Comparison of ENCODE assay signal across 10 mouse cellular contexts in the genomic region with DNA sequence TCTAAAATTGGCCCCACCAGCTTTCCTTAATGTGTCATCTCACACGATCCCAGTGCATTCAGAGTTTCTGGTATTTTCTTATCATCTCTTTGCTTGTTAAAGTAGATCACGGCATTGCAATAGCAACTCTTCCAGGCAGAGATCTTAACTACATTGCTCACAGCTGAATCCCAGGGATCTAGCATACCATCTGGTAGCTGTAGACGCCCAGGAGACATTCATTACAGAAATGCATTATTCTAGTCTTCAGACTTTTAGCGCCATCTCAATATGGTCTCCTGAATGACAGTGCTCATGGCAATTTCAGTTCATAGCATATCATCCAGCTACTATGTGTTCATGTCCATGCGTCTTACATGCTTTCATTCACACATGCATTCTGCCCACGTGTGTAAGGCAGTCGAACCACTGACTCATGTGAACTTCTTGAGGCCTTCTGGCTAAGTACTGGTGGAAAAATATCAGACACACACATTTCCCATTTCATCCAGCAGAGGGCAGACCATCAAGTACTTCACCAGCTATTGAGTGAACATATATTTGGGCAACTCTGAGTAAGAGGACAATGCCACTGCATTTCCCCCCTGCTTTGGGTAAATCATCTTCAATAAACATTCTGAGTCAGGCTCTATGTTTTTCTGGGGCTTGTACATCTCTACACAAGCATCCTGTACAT.
DNase-seq lines count a peak whose midpoint lies in the region; ATAC-seq and TF ChIP-seq lines count a peak whose summit lies in the region.
"Had no signal": no experiment of that assay in that cellular context is flagged by ENCODE, and none has a peak within 500 bp of the region (broad histone marks: within the 10 kb centered on the region; RNA-seq: fewer than 3 reads in every experiment).

No protein-coding gene starts in this region.

- intact Hi-C loops in left cerebral cortex, adult 2 months (cut with DNase I): loop anchor here (1.0 to 10.0 kb wide), 4 partner anchors 77 to 585 kb away; no protein-coding TSS in a partner anchor

- no peak overlapping the region for H3K9ac ChIP-seq in forebrain, embryonic 11.5 days (ENCODE audit: low read length)
- H3K9ac ChIP-seq in neural tube, embryonic 11.5 days (ENCODE audit: low read length): no peak overlapping the region
- H3K9ac ChIP-seq: heart, embryonic 13.5 days; stomach, embryonic 15.5 days had no signal

- 69% methylated on average over 7 of the region's 7 CpGs for WGBS in forebrain, embryonic 11.5 days
- 71% methylated on average over 7 of the region's 7 CpGs for WGBS in neural tube, embryonic 11.5 days

- DNase-seq in ovary, postnatal 14 days (ENCODE audit: low spot score): peak; percentile 78
- DNase-seq in ovary, adult 18-20 months (ENCODE audit: low spot score): no peak
- DNase-seq in adrenal gland, postnatal 4 days (ENCODE audit: low spot score in 2 of 2): peak; percentile 33 to 49
- DNase-seq in forebrain, embryonic 11.5 days (ENCODE audit: low spot score): peak; percentile 80
- DNase-seq in heart, postnatal 4 days: peak; percentile 86
- DNase-seq in left cerebral cortex, adult 2 months (ENCODE audit: extremely low spot score in 1 of 2, low spot score in 2 of 2): peak; percentile 75
- peak; percentile 60 for DNase-seq in neural tube, embryonic 11.5 days (ENCODE audit: low spot score)
- DNase-seq in thymus, postnatal 4 days: peak; percentile 78

- no peaks in the 10 kb centered on the region for H3K36me3 ChIP-seq in forebrain, embryonic 11.5 days (ENCODE audit: control insufficient read depth, insufficient read depth, low read length)
- no peaks in the 10 kb centered on the region for H3K36me3 ChIP-seq in neural tube, embryonic 11.5 days (ENCODE audit: control insufficient read depth, insufficient read depth, low read length)
- H3K36me3 ChIP-seq: heart, embryonic 13.5 days; stomach, embryonic 15.5 days had no signal

- no peak overlapping the region for H3K4me3 ChIP-seq in forebrain, embryonic 11.5 days (ENCODE audit: low read depth, low read length)
- no peak overlapping the region for H3K4me3 ChIP-seq in left cerebral cortex, adult 2 months
- H3K4me3 ChIP-seq in neural tube, embryonic 11.5 days (ENCODE audit: low read depth, low read length): no peak overlapping the region
- H3K4me3 ChIP-seq: heart, embryonic 13.5 days; stomach, embryonic 15.5 days had no signal

- peak; percentile 86 for TF ChIP-seq CTCF in left cerebral cortex, adult 2 months (IDR thresholded peaks at IDR 0.05)

- no peaks in the 10 kb centered on the region for H3K4me1 ChIP-seq in forebrain, embryonic 11.5 days (replicated peaks; ENCODE audit: control insufficient read depth, insufficient read depth, low read length)
- no peaks in the 10 kb centered on the region for H3K4me1 ChIP-seq in neural tube, embryonic 11.5 days (ENCODE audit: control insufficient read depth, insufficient read depth, low read length)
- H3K4me1 ChIP-seq: stomach, embryonic 15.5 days had no signal

- H3K4me2 ChIP-seq in forebrain, embryonic 11.5 days (ENCODE audit: low read depth, low read length, severe bottlenecking): no peak overlapping the region
- no peak overlapping the region for H3K4me2 ChIP-seq in neural tube, embryonic 11.5 days (ENCODE audit: low read depth)
- H3K4me2 ChIP-seq: heart, embryonic 13.5 days; stomach, embryonic 15.5 days had no signal

- no peaks in the 10 kb centered on the region for H3K9me3 ChIP-seq in forebrain, embryonic 11.5 days (ENCODE audit: control insufficient read depth, low read length)
- H3K9me3 ChIP-seq in neural tube, embryonic 11.5 days (ENCODE audit: control insufficient read depth, low read length): no peaks in the 10 kb centered on the region
- H3K9me3 ChIP-seq: heart, embryonic 13.5 days; stomach, embryonic 15.5 days had no signal

- no peak for ATAC-seq in forebrain, embryonic 11.5 days (replicated peaks; ENCODE audit: low FRiP score)
- ATAC-seq in neural tube, embryonic 11.5 days (ENCODE audit: insufficient read depth, low FRiP score, low TSS enrichment): no peak

- H3K27me3 ChIP-seq in forebrain, embryonic 11.5 days (ENCODE audit: control insufficient read depth, insufficient read depth, low read length): no peaks in the 10 kb centered on the region
- no peaks in the 10 kb centered on the region for H3K27me3 ChIP-seq in neural tube, embryonic 11.5 days (ENCODE audit: control insufficient read depth, insufficient read depth, low read length)
- H3K27me3 ChIP-seq: stomach, embryonic 15.5 days had no signal

- no peak overlapping the region for H3K27ac ChIP-seq in forebrain, embryonic 11.5 days (ENCODE audit: low read depth, low read length)
- H3K27ac ChIP-seq in left cerebral cortex, adult 2 months: no peak overlapping the region
- H3K27ac ChIP-seq in neural tube, embryonic 11.5 days (ENCODE audit: low read depth, low read length): no peak overlapping the region
- H3K27ac ChIP-seq: heart, embryonic 13.5 days; stomach, embryonic 15.5 days had no signal
